9 mouse cellular contexts compared by ENCODE assay signal in the genomic region with DNA sequence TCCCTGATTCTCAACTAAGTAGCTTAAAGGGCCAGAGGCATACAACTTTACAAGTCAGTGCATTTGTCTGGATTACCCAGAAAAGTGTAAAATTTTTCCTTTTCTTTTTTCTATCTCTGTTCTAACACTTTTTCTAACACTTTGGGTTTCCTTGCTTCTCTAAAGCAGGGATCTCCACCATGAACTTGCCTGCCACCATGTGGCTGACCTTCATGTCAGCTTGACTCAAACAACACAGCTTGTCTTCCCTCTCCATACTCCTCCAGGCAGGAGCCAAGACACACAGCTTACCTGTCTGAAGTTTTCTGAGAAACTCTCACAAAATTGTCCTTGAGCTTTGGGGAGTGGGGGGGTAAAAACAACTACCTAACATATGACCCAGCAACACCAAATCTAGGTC. TPM values are rescaled to one million over a fixed set of nuclear protein-coding genes. Genes with fewer than 3 reads are reported as not detected.
A peak's percentile ranks its signal among the peaks of the same experiment; 100 is the strongest.
DNase-seq lines count a peak whose midpoint lies in the region; ATAC-seq and TF ChIP-seq lines count a peak whose summit lies in the region.
"Had no signal": no experiment of that assay in that cellular context is flagged by ENCODE, and none has a peak within 500 bp of the region (broad histone marks: within the 10 kb centered on the region; RNA-seq: fewer than 3 reads in every experiment).

No protein-coding gene starts in this region.

- no peak overlapping the region for H3K27ac ChIP-seq in liver, embryonic 14.5 days
- no peak overlapping the region for H3K27ac ChIP-seq in liver, embryonic 12.5 days
- H3K27ac ChIP-seq in forebrain, embryonic 16.5 days (ENCODE audit: low read length), result no peak overlapping the region
- H3K27ac ChIP-seq: embryonic facial prominence, embryonic 13.5 days had no signal

- no peaks in the 10 kb centered on the region for H3K36me3 ChIP-seq in liver, embryonic 14.5 days (replicated peaks; ENCODE audit: control insufficient read depth, insufficient read depth, low read depth)
- H3K36me3 ChIP-seq in liver, embryonic 12.5 days, result no peaks in the 10 kb centered on the region
- no peaks in the 10 kb centered on the region for H3K36me3 ChIP-seq in forebrain, embryonic 16.5 days (ENCODE audit: control insufficient read depth, insufficient read depth)
- H3K36me3 ChIP-seq: embryonic facial prominence, embryonic 13.5 days had no signal

- peak; percentile 38; the same call in 1 of the 2 replicates for TF ChIP-seq CTCF in liver, embryonic 14.5 days (IDR thresholded peaks at IDR 0.05; ENCODE audit: low read depth)

- TF ChIP-seq EP300 in liver, embryonic 14.5 days (IDR thresholded peaks at IDR 0.05; ENCODE audit: low read depth), result no peak

- H3K27me3 ChIP-seq in liver, embryonic 14.5 days (ENCODE audit: control insufficient read depth, insufficient read depth, low read length), result no peaks in the 10 kb centered on the region
- H3K27me3 ChIP-seq in liver, embryonic 12.5 days (replicated peaks), result no peaks in the 10 kb centered on the region
- no peaks in the 10 kb centered on the region for H3K27me3 ChIP-seq in forebrain, embryonic 16.5 days (replicated peaks; ENCODE audit: control insufficient read depth, insufficient read depth, low read length)
- H3K27me3 ChIP-seq: embryonic facial prominence, embryonic 13.5 days had no signal

- no peak for ATAC-seq in liver, embryonic 14.5 days (ENCODE audit: insufficient read depth)
- no peak for ATAC-seq in liver, embryonic 12.5 days
- no peak for ATAC-seq in forebrain, embryonic 16.5 days

- no peaks in the 10 kb centered on the region for H3K4me1 ChIP-seq in liver, embryonic 14.5 days (replicated peaks; ENCODE audit: control insufficient read depth in 2 of 2, insufficient read depth in 2 of 2, low read length in 1 of 2)
- no peaks in the 10 kb centered on the region for H3K4me1 ChIP-seq in liver, embryonic 12.5 days
- H3K4me1 ChIP-seq in forebrain, embryonic 16.5 days (replicated peaks; ENCODE audit: control insufficient read depth, insufficient read depth, low read length), result no peaks in the 10 kb centered on the region
- H3K4me1 ChIP-seq: embryonic facial prominence, embryonic 13.5 days had no signal

- no peak overlapping the region for H3K9ac ChIP-seq in liver, embryonic 14.5 days (replicated peaks)
- H3K9ac ChIP-seq in liver, embryonic 12.5 days, result no peak overlapping the region
- H3K9ac ChIP-seq in forebrain, embryonic 16.5 days (replicated peaks; ENCODE audit: low read depth, low read length), result no peak overlapping the region
- H3K9ac ChIP-seq: embryonic facial prominence, embryonic 13.5 days had no signal

- H3K9me3 ChIP-seq in liver, embryonic 14.5 days (ENCODE audit: control insufficient read depth, low read length), result no peaks in the 10 kb centered on the region
- H3K9me3 ChIP-seq in liver, embryonic 12.5 days (replicated peaks), result no peaks in the 10 kb centered on the region
- no peaks in the 10 kb centered on the region for H3K9me3 ChIP-seq in forebrain, embryonic 16.5 days (ENCODE audit: control insufficient read depth, low read length)
- H3K9me3 ChIP-seq: embryonic facial prominence, embryonic 13.5 days had no signal

- H3K4me3 ChIP-seq in liver, embryonic 14.5 days (ENCODE audit: insufficient read depth in 1 of 2, low read depth in 2 of 2, low read length in 2 of 2), result no peak overlapping the region
- no peak overlapping the region for H3K4me3 ChIP-seq in liver, embryonic 12.5 days
- no peak overlapping the region for H3K4me3 ChIP-seq in forebrain, embryonic 16.5 days (replicated peaks; ENCODE audit: low read length)
- H3K4me3 ChIP-seq: embryonic facial prominence, embryonic 13.5 days had no signal

- peak; percentile 37 to 50 for DNase-seq in cerebellum, postnatal 10 days
- no peak for DNase-seq in cerebellum, adult 18-20 months
- no peak for DNase-seq in liver, embryonic 14.5 days (ENCODE audit: low read depth in 3 of 3, low spot score in 3 of 3)
- peak; percentile 38 for DNase-seq in heart, postnatal 4 days
- peak; percentile 49 for DNase-seq in testis, postnatal 10 days (ENCODE audit: low spot score)
- no peak for DNase-seq in yolk sac, embryonic 10.5 days (ENCODE audit: low spot score)

- no peak overlapping the region for H3K4me2 ChIP-seq in liver, embryonic 14.5 days (ENCODE audit: low read depth)
- no peak overlapping the region for H3K4me2 ChIP-seq in liver, embryonic 12.5 days
- H3K4me2 ChIP-seq in forebrain, embryonic 16.5 days (ENCODE audit: low read length), result no peak overlapping the region
- H3K4me2 ChIP-seq: embryonic facial prominence, embryonic 13.5 days had no signal

RNA-seq across cellular contexts. Expression of gene Nek7, which starts 17.9 kb away (rescaled TPM):
- 3.8 and 5.5 TPM in 2 replicates for polyA plus RNA-seq in liver, embryonic 14.5 days (2012; rRNA removed)
- polyA plus RNA-seq in liver, embryonic 14.5 days (2014; fragmentation: Nextera tagmentation; extraction: Ambion mirVana), result 13.2 and 13.7 TPM in 2 replicates
- polyA plus RNA-seq in liver, embryonic 12.5 days (2016; fragmentation: Nextera tagmentation; extraction: Ambion mirVana), result 22.2 TPM in 2 replicates
- 10 to 100 TPM; 50.3 to 52.8 TPM for total RNA-seq in heart, postnatal 4 days (2021)
- polyA plus RNA-seq in forebrain, embryonic 16.5 days (2015; fragmentation: Nextera tagmentation; extraction: Ambion mirVana), result 9.5 and 11.6 TPM in 2 replicates

Comparison
In these comparisons a context has a peak if more than half of its experiments do, and no peak if none do; other contexts are left out.
1. DNase-seq: peak in cerebellum, postnatal 10 days (2 of 2), heart, postnatal 4 days (single experiment) and testis, postnatal 10 days (single experiment); none in cerebellum, adult 18-20 months (0 of 2), liver, embryonic 14.5 days (0 of 3) and yolk sac, embryonic 10.5 days (single experiment).